Mouse (Mus musculus) limb, embryonic 15.5 days (tissue): ENCODE data around the gene Fgf14. TPM values are rescaled to one million over a fixed set of nuclear protein-coding genes. Genes with fewer than 3 reads are reported as not detected.

Source experiments
- ATAC-seq: fragments of 200-750 bp; cut with Nextera tagmentation; 2 replicates; pipeline ENCODE4 v1.8.0; 2017; ENCODE audit warnings: low read depth, moderate TSS enrichment; ENCODE audit not compliant: insufficient number of reproducible peaks, low FRiP score, low TSS enrichment
- H3K27ac ChIP-seq: fragments of 300-500 bp; sonication (generic); 2 replicates; pipeline ENCODE4 v1.5.1; 2015; ENCODE audit warnings: moderate library complexity, mild to moderate bottlenecking, inconsistent platforms
- H3K27me3 ChIP-seq: fragments of 300-500 bp; sonication (generic); 2 replicates; pipeline ENCODE4 v1.6.1; 2015; ENCODE audit warnings: inconsistent platforms
- H3K36me3 ChIP-seq: fragments of 300-500 bp; sonication (generic); 2 replicates; pipeline ENCODE4 v1.6.1; 2015; ENCODE audit warnings: inconsistent platforms
- H3K4me1 ChIP-seq: fragments of 300-500 bp; sonication (generic); 2 replicates; pipeline ENCODE4 v1.6.1; 2015; ENCODE audit warnings: inconsistent platforms
- H3K4me2 ChIP-seq: fragments of 300-500 bp; sonication (generic); 2 replicates; pipeline ENCODE4 v1.6.1; 2015; ENCODE audit warnings: mild to moderate bottlenecking, inconsistent platforms
- H3K4me3 ChIP-seq: fragments of 300-500 bp; sonication (generic); 2 replicates; pipeline ENCODE4 v1.5.1; 2015; ENCODE audit warnings: mild to moderate bottlenecking, inconsistent platforms
- H3K9ac ChIP-seq: fragments of 300-500 bp; sonication (generic); 2 replicates; pipeline ENCODE4 v1.6.1; 2015; ENCODE audit warnings: inconsistent platforms
- H3K9me3 ChIP-seq: fragments of 300-500 bp; sonication (generic); 2 replicates; pipeline ENCODE4 v1.6.1; 2016; ENCODE audit warnings: inconsistent platforms
- WGBS: fragments of 180-500 bp; shearing (Covaris S2); methylation state at CpG from one replicate; pipeline ENCODE4 v1.1.7; 2015; 5-methylcytosine and 5-hydroxymethylcytosine counted together
- polyA plus RNA-seq: library from polyadenylated mRNA; unstranded; fragments of >200 nt; fragmentation: Nextera tagmentation; extraction: Ambion mirVana; gene quantifications from 2 replicates; pipeline ENCODE4 v1.2.1, GENCODE M21; 2015

The Fgf14 gene
- polyA plus RNA-seq, 1 experiment from 2014 or later, result 0.50 TPM

DNA sequence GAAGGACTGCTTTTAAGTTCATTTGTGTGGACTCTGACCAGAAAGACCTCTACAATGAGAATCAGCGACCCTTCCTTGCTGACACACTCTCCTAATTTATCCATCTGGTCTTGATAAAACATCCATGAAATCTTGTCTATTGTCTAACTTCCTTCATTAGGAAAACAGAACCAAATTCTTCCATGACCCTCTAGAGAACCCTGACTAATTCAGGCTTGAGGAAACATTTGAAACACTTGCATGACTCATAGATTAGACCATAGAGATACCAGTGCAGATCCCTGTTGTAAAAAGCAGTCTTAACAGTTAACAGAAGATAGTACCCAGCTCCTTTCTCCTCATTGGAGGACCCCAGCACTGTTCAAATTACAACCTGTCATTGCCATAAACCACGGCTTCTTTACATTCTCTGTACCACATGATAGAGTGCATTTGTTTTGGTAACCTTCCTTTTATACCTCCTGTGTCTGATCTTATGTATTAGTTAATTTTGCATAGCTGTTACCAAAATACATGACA is 412.3 kb downstream of the Fgf14 start:
- Histone ChIP-seq H3K36me3 (no peaks in the 10 kb centered on the region), H3K27me3 (no peaks in the 10 kb centered on the region), H3K4me3 (no peak overlapping the region), H3K4me1 (no peaks in the 10 kb centered on the region), H3K4me2 (no peak overlapping the region), H3K27ac (no peak overlapping the region), H3K9me3 (no peaks in the 10 kb centered on the region), H3K9ac (no peak overlapping the region)
- WGBS, result 33% methylated on average over 2 of the region's 2 CpGs
- ATAC-seq, result no peak

DNA sequence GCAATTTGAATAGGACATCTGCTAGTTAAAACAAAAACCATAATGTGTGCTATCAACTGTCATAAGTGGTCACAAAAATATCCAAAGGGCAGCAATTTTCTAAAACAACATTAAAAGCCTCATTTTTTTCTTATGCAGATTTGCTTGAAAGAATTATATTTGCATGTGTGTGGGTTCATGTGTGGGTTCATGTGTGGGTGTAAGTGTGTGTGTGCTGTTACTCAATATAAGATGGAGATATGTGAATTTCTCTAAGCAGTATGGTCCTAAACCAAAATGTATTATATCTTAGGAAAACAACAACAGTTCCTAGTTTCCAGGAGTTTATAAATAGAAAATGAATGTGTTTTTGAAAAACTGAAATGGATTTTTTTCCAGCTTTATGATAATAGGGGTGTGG is 413.7 kb downstream of the Fgf14 start:
- Histone ChIP-seq H3K4me1 (no peaks in the 10 kb centered on the region), H3K4me3 (no peak overlapping the region), H3K36me3 (no peaks in the 10 kb centered on the region), H3K9ac (no peak overlapping the region), H3K9me3 (no peaks in the 10 kb centered on the region), H3K4me2 (no peak overlapping the region), H3K27me3 (no peaks in the 10 kb centered on the region), H3K27ac (no peak overlapping the region)
- no peak for ATAC-seq

DNA sequence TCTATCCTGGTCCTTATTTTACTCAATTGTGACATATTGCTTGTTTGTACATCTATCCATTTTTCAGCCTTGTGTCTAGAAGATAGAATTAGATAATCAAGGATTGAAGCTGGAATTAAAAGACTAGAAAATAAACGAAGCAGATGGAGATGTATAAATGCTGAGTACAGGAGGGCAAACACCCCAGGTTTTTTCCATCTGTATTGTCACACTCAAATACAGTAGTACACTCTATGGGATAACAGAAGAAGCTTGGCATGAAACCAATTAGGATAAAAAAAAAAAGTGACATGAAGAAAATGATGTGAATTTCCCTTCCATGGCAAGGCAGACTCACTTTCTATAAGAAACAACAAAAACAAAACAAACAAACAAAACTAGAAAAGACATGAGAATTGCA is 429.4 kb downstream of the Fgf14 start:
- Histone ChIP-seq H3K4me3 (no peak overlapping the region), H3K4me1 (no peaks in the 10 kb centered on the region), H3K4me2 (no peak overlapping the region), H3K27ac (no peak overlapping the region), H3K9ac (no peak overlapping the region), H3K27me3 (no peaks in the 10 kb centered on the region), H3K9me3 (no peaks in the 10 kb centered on the region), H3K36me3 (no peaks in the 10 kb centered on the region)
- no peak for ATAC-seq
- WGBS, result 78% methylated on average over 1 of the region's 1 CpGs

DNA sequence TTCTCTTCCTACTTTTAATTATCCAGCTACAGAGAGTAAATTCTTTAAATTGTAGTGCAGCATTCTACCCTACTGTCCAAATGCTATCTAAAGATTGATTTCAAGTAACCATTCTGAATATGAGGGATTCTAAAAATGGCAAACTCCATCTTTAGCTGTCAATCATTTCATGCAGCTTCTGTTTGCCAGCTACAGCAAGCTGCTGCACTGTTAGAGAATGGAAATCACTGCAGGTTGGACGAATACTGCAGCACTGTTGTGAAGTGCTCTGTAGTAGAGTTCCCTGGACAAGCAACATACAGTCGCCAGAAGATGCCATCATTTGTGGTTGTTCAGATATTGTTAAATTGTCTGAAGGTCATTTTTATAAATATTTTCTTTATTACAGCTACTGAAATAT is 453.5 kb downstream of the Fgf14 start:
- Histone ChIP-seq H3K9ac (no peak overlapping the region), H3K4me2 (no peak overlapping the region), H3K4me3 (no peak overlapping the region), H3K36me3 (no peaks in the 10 kb centered on the region), H3K27me3 (no peaks in the 10 kb centered on the region), H3K27ac (no peak overlapping the region), H3K9me3 (no peaks in the 10 kb centered on the region), H3K4me1 (no peaks in the 10 kb centered on the region)
- 61% methylated on average over 2 of the region's 2 CpGs for WGBS
- no peak for ATAC-seq

DNA sequence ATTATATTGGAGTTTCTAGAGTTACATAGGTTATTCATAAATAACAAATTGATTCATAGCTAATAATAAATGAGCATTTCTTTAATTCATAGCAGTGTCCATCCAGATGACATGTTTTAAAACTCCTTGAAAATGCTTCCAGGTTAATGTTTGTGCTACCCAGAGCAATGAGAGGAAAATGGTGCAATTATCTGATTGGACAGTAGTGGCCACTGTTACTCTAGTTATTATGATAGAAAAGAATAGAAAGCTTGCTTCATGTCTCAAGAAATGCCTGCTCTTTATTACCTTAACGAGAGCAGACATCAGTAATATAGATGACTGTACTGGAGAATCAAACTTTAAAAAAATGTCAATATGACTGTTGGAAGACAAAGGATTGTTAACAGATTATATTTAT is 454.5 kb downstream of the Fgf14 start:
- Histone ChIP-seq H3K4me1 (no peaks in the 10 kb centered on the region), H3K4me3 (no peak overlapping the region), H3K9ac (no peak overlapping the region), H3K9me3 (no peaks in the 10 kb centered on the region), H3K27ac (no peak overlapping the region), H3K4me2 (no peak overlapping the region), H3K27me3 (no peaks in the 10 kb centered on the region), H3K36me3 (no peaks in the 10 kb centered on the region)
- 36% methylated on average over 1 of the region's 1 CpGs for WGBS
- ATAC-seq, result no peak

DNA sequence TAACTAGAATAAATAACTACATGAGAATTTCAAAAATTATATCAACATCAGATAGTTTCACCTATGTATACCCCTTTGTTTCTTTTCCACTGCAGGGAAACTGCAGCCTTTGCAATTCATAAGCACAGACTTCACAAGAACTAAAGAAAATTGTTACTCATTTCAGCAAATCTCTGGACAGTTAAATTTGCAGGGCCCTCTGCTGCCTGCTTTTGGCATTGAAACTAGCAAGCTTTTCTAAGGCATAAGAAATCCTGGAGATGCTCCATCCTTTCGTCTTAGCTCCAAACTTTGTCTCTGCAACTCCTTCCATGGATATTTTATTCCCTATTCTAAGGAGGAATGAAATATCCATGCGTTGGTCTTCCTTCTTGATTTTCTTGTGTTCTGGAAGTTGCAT is 455.9 kb downstream of the Fgf14 start:
- no peaks in the 10 kb centered on the region for H3K36me3 ChIP-seq
- no peak overlapping the region for H3K4me2 ChIP-seq
- no peaks in the 10 kb centered on the region for H3K4me1 ChIP-seq
- no peaks in the 10 kb centered on the region for H3K9me3 ChIP-seq
- H3K27ac ChIP-seq, result no peak overlapping the region
- H3K9ac ChIP-seq, result no peak overlapping the region
- ATAC-seq, result no peak
- WGBS, result 61% methylated on average over 2 of the region's 2 CpGs
- H3K4me3 ChIP-seq, result no peak overlapping the region
- H3K27me3 ChIP-seq, result no peaks in the 10 kb centered on the region

DNA sequence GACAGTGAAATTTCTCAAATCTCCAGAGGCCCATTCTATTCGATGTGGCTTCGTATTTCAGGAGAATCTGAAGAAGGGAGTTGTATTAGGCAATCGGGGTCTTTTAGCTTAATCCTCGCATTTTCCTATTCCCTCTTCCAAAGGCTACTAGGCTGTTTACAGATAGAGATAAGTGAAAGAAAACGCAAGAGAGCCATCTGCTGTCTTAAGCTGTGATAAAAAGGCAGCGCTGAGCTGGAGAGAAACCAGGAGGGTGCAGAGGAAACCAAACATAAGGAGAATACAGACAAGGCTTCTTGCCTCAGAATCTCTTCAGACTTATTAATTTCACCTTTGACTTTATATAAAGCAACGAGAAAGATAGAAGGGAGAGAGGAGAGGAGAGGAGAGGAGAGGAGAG is 481.1 kb downstream of the Fgf14 start:
- WGBS, result 17% methylated on average over 7 of the region's 7 CpGs

DNA sequence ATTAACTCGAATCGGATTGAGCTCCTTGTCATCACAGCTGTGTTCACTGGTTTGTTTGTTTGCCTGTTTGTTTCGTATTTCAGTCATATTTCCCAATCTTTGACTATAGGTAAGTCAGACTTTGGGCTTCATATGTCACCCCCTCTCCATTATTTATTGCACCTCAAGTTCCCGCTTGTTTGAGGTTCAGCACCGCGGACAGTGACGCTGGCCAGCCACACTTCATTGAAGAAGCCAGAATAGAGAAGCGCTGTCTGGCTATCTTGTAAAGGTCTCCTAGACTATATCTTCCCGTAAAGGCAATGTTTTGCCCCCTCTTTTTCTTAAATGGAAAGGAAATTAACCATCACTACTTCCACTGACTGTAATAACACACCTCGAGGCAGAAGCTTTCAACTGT is 481.6 kb downstream of the Fgf14 start:
- H3K4me3 ChIP-seq, result no peak overlapping the region

More for the DNA sequence above, 481.1 kb downstream of the Fgf14 start:
- Histone ChIP-seq H3K9ac (no peak overlapping the region), H3K4me3 (no peak overlapping the region), H3K27ac (no peak overlapping the region), H3K27me3 (peaks cover 32% of the 10 kb centered on the region), H3K9me3 (no peaks in the 10 kb centered on the region), H3K4me1 (peaks cover 5% of the 10 kb centered on the region; the same call in 1 of the 2 replicates), H3K4me2 (no peak overlapping the region), H3K36me3 (no peaks in the 10 kb centered on the region)
- ATAC-seq, result no peak

DNA sequence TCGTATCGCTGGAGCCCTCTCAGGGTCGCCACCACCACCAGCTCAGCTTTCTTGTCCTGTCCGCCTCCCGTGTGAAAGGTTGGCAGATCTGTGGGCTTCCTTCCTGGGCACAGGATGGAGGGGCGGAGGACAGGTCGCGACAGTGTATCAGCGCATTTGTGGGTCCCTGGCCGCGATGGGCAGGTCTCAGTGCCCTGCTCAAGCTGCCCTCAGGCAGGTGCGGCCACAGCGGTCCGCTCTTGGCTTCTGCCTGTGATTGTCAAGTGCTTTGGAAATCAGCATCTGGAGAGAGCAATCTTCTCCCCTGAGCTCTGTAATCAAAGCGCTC is 484.1 kb downstream of the Fgf14 start:
- Histone ChIP-seq H3K4me3 (no peak overlapping the region), H3K9ac (no peak overlapping the region), H3K9me3 (no peaks in the 10 kb centered on the region), H3K36me3 (no peaks in the 10 kb centered on the region), H3K27ac (no peak overlapping the region), H3K4me1 (peaks cover 5% of the 10 kb centered on the region; the same call in 1 of the 2 replicates), H3K27me3 (peaks cover 35% of the 10 kb centered on the region), H3K4me2 (no peak overlapping the region)
- 7% methylated on average over 15 of the region's 15 CpGs for WGBS
- no peak for ATAC-seq

More for the DNA sequence above, 481.6 kb downstream of the Fgf14 start:
- H3K4me1 ChIP-seq, result peaks cover 5% of the 10 kb centered on the region; the same call in 1 of the 2 replicates
- no peak overlapping the region for H3K27ac ChIP-seq
- 27% methylated on average over 10 of the region's 10 CpGs for WGBS
- H3K4me2 ChIP-seq, result no peak overlapping the region
- no peaks in the 10 kb centered on the region for H3K9me3 ChIP-seq
- H3K9ac ChIP-seq, result no peak overlapping the region
- ATAC-seq, result no peak
- H3K36me3 ChIP-seq, result no peaks in the 10 kb centered on the region
- H3K27me3 ChIP-seq, result peaks cover 35% of the 10 kb centered on the region

DNA sequence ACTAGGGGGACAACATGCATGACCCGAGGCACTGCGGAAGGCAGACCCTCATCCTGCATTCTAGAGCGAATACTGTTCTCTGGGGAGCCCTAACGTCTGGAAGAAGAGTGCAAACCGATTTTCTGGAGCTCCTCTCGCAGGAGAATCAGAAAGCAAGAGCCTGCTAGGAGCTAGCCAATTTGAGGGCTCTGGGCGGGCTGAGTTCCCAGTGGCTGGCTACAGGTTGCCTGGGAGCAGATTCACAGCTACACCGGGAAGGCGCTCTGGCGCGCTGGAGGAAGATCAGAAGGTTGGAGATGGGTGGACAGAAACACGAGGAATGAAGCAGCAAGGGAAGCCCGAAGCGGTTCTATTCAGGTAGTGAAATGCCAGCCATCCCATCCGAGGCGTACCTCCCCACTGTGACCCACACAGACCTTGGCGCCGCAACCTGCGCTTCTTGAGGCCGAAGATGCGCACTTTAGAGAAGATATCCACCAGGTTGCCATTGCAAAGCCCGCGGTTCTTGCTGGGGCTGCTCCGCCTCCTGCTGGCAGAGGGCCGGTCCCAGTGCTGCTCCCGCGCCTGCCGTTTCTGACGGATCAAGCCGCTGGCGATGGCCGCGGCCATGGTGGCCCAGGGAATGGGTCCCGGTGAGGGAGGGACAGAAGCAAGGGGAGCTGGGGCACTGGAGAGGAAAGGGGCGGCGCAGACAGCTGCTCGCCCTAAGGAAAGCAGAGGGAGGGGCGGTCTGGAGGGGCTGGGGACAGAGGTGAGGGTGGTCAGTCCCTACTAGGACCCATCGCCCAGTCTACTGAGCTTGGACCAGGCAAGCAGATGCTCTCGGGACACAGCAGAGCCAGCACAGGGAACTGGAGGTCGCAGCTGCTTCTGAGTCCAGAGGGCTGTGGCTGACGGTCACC is 484.8 kb downstream of the Fgf14 start:
- H3K9me3 ChIP-seq, result no peaks in the 10 kb centered on the region
- 2% methylated on average over 42 of the region's 42 CpGs for WGBS
- no peak overlapping the region for H3K27ac ChIP-seq
- no peaks in the 10 kb centered on the region for H3K36me3 ChIP-seq
- peak overlapping the region; percentile 31; the same call in 1 of the 2 replicates for H3K4me2 ChIP-seq
- H3K9ac ChIP-seq, result no peak overlapping the region
- peaks cover 35% of the 10 kb centered on the region for H3K27me3 ChIP-seq
- peaks cover 5% of the 10 kb centered on the region; the same call in 1 of the 2 replicates for H3K4me1 ChIP-seq
- no peak for ATAC-seq
- H3K4me3 ChIP-seq, result peak overlapping the region; percentile 19; the same call in 1 of the 2 replicates

DNA sequence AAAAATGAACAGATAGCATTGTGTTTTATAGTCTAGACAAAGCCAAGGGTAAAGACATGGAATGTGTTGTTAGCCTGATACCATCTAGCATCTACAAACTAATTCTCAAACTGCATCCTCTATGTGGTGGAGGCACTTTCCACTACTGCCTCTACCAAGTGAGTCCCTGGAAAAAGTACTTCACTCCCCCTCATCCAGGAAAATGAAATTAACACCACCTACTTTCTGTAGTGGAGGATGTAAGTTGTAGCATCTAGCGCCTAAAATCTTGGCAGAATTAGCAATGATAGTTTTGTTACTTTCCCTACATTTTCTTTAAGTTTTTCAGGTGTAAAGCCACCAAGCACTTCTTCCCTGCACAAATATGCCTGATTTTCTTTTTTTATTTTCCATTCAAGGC is 496.7 kb downstream of the Fgf14 start:
- H3K27me3 ChIP-seq, result no peaks in the 10 kb centered on the region
- no peaks in the 10 kb centered on the region for H3K4me1 ChIP-seq
- no peaks in the 10 kb centered on the region for H3K9me3 ChIP-seq
- H3K9ac ChIP-seq, result no peak overlapping the region
- no peaks in the 10 kb centered on the region for H3K36me3 ChIP-seq
- WGBS, result 85% methylated on average over 1 of the region's 1 CpGs
- ATAC-seq, result no peak
- H3K27ac ChIP-seq, result no peak overlapping the region
- H3K4me3 ChIP-seq, result no peak overlapping the region
- no peak overlapping the region for H3K4me2 ChIP-seq

DNA sequence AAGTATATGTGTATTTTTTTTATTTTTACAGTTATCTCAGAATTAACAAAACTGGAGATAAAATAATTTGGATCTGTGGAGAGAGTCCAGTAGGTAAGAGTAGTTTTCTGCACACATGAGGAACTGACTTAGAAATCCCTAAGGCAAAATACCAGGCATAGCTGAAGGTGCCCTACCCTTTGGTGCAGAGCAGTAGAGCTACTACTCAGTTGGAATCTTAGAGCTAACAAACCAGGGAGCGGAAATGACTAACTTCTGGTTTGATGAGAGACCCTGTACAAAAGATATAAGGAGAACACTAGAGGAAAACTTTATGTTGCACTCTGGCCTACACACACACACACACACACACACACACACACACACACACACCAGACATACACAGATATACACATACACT is 502.8 kb downstream of the Fgf14 start:
- Histone ChIP-seq H3K4me2 (no peak overlapping the region), H3K4me3 (no peak overlapping the region), H3K4me1 (no peaks in the 10 kb centered on the region), H3K9me3 (no peaks in the 10 kb centered on the region), H3K27me3 (no peaks in the 10 kb centered on the region), H3K27ac (no peak overlapping the region), H3K9ac (no peak overlapping the region), H3K36me3 (no peaks in the 10 kb centered on the region)
- WGBS, result 88% methylated on average over 1 of the region's 1 CpGs
- no peak for ATAC-seq
